Mouse (Mus musculus): ENCODE results near the gene Pgls. TPM values are rescaled to one million over a fixed set of nuclear protein-coding genes. Genes with fewer than 3 reads are reported as not detected.
A peak's percentile ranks its signal among the peaks of the same experiment; 100 is the strongest.

Gene Pgls
- total RNA-seq, 1 experiment from 2014 or later = 131 TPM

- ATAC-seq (replicated peaks; ENCODE audit: low read depth, poor library complexity, severe bottlenecking) = peak; percentile 16; the same call in 1 of the 2 replicates
Observed at GRCm38 (mm10) chr8:71633164-71633563, 41.2 kb downstream of the Pgls start.

GRCm38 (mm10) chr8:71633981-71634667, 42.1 kb downstream of the Pgls start:
- ATAC-seq (replicated peaks; ENCODE audit: low read depth, poor library complexity, severe bottlenecking) = peak; percentile 61

GRCm38 (mm10) chr8:71637149-71638095, 45.4 kb downstream of the Pgls start:
- ATAC-seq (replicated peaks; ENCODE audit: low read depth, poor library complexity, severe bottlenecking) = no peak

DNA sequence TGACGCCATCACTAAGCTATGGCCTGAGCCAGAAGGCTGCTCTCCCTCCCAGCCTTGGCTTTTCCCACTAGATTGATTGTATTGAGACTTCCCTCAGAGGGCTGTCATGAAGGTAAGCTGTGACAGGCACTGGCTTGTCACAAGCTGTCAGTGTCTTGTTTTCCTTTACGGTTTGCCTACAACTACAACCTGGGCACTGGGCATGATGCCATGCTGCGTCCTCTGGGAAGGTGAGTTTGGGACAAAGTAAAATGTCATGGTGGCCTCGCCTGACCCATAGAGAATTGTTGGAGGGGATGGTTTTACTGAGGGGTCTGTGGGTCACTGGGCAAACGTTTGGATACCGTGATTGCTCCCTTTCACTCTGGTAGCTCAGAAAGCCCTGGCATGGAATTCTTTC, 46.3 kb downstream of the Pgls start:
- ATAC-seq (replicated peaks; ENCODE audit: low read depth, poor library complexity, severe bottlenecking) = no peak

DNA sequence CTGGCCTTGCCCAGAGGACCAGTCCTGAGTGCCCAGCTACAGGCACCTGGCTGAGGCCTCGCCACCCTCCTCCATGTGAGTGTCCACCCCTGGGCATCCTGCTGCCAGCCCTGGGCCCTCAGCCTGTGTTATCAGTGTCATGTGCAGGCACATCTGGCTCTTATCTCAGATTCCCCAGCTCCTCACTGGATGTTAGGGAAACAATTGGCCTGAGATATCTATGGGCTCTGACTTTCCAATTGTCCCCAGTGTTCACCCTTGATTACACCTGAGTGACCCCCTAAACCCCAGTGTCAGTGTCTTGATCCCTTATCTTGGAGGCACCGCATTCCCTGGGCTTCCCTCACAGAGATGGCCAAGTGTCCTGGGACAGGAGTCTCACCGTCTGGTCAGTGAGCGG, 47.3 kb downstream of the Pgls start:
- ATAC-seq (replicated peaks; ENCODE audit: low read depth, poor library complexity, severe bottlenecking) = no peak

DNA sequence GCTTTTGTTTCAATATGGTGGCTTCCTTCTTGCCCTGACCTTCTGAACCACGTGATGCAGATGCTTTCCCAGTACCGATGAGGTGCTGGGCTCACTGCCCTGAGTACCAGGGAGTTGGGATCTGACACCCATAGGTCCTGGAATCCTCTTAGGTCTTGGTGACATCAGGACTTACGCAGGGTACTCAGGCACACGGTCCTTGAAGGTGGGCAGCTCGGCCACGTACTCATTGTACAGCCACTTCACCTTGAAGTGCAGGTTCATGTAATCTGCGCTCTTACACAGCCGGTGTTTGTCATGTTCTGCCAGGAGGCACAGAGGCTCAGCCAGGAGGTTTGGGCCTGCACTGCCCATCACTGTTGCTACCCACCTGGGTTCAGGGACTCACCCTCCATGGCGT, 53.5 kb downstream of the Pgls start:
- ATAC-seq (replicated peaks; ENCODE audit: low read depth, poor library complexity, severe bottlenecking) = no peak

Other genes with a start within 250 kb of the Pgls start
- 137 and 155 TPM in 2 replicates for gene Use1, start 225.3 kb upstream of the Pgls start, total RNA-seq (2017)
- 10.7 and 18.6 TPM in 2 replicates for gene Ocel1, start 220.9 kb upstream of the Pgls start, total RNA-seq (2017)
- 3.0 and 4.3 TPM in 2 replicates for gene Nr2f6, start 210.2 kb upstream of the Pgls start, total RNA-seq (2017)
- not detected in 2 replicates for gene Ushbp1, start 196.4 kb upstream of the Pgls start, total RNA-seq (2017)
- gene Babam1, start 195.3 kb upstream of the Pgls start, total RNA-seq (2017) = 84.6 and 89.2 TPM in 2 replicates
- gene Ankle1, start 186.2 kb upstream of the Pgls start, total RNA-seq (2017) = 9.0 and 13.0 TPM in 2 replicates
- gene Abhd8, start 128.5 kb upstream of the Pgls start, total RNA-seq (2017) = 6.5 and 13.3 TPM in 2 replicates
- 79.0 and 80.0 TPM in 2 replicates for gene Mrpl34, start 127.2 kb upstream of the Pgls start, total RNA-seq (2017)
- gene Dda1, start 123.0 kb upstream of the Pgls start, total RNA-seq (2017) = 9.6 and 17.6 TPM in 2 replicates
- gene Ano8, start 106.2 kb upstream of the Pgls start, total RNA-seq (2017) = 5.4 and 6.6 TPM in 2 replicates
- 22.6 and 22.7 TPM in 2 replicates for gene Gtpbp3, start 104.1 kb upstream of the Pgls start, total RNA-seq (2017)
- 3.0 and 3.6 TPM in 2 replicates for gene Plvap, start 80.4 kb upstream of the Pgls start, total RNA-seq (2017)
- gene Ccdc194, start 66.5 kb upstream of the Pgls start, total RNA-seq (2017) = not detected in 2 replicates
- 35.4 and 49.8 TPM in 2 replicates for gene Bst2, start 54.7 kb upstream of the Pgls start, total RNA-seq (2017)
- 84.7 and 86.2 TPM in 2 replicates for gene Mvb12a, start 49.3 kb upstream of the Pgls start, total RNA-seq (2017)
- gene Tmem221, start 33.3 kb upstream of the Pgls start, total RNA-seq (2017) = not detected in 2 replicates
- not detected in 2 replicates for gene Nxnl1, start 25.6 kb upstream of the Pgls start, total RNA-seq (2017)
- 6.8 and 9.5 TPM in 2 replicates for gene Slc27a1, start 23.3 kb upstream of the Pgls start, total RNA-seq (2017)
- 0.97 and 2.3 TPM in 2 replicates for gene Fam129c, start 5.5 kb downstream of the Pgls start, total RNA-seq (2017)
- 64.6 and 75.2 TPM in 2 replicates for gene Colgalt1, start 18.8 kb downstream of the Pgls start, total RNA-seq (2017)
- 0.46 and 11.3 TPM in 2 replicates for gene Unc13a, start 79.6 kb downstream of the Pgls start, total RNA-seq (2017)
- 9.4 and 14.1 TPM in 2 replicates for gene Jak3, start 84.1 kb downstream of the Pgls start, total RNA-seq (2017)
- gene Insl3, start 97.0 kb downstream of the Pgls start, total RNA-seq (2017) = 3.4 and 3.5 TPM in 2 replicates
- gene B3gnt3, start 109.6 kb downstream of the Pgls start, total RNA-seq (2017) = 0.23 TPM in 1 of 2 replicates, not detected in the other
- 64.3 and 91.5 TPM in 2 replicates for gene Fcho1, start 133.5 kb downstream of the Pgls start, total RNA-seq (2017)